ENCODE assay signal across 25 mouse cellular contexts in the genomic region with DNA sequence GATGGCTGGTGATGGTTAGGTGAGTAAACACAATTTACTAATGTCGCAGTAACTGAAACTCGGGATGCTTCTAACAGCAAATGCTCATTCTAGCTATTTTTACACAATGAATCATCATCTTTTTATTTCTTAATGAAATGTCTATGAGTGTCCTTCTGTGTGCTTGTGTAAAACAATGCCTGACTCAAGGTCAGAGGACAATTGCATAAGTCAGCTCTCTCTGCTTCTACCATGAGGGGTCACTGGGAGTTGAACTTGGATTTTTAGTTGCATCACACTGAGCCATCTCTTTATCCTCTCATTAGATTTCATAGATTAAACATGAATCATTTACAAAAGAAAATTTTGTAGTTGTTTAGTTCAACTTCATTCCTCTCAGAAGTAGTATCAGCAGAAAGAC.
A peak's percentile ranks its signal among the peaks of the same experiment; 100 is the strongest.
DNase-seq lines count a peak whose midpoint lies in the region; ATAC-seq and TF ChIP-seq lines count a peak whose summit lies in the region.
"Had no signal": no experiment of that assay in that cellular context is flagged by ENCODE, and none has a peak within 500 bp of the region (broad histone marks: within the 10 kb centered on the region; RNA-seq: fewer than 3 reads in every experiment).

No protein-coding gene starts in this region.

- H3K79me2 ChIP-seq in myocyte (ENCODE audit: control insufficient read depth, insufficient read depth) = no peaks in the 10 kb centered on the region

- WGBS in midbrain, embryonic 14.5 days = 97% methylated on average over 2 of the region's 2 CpGs
- WGBS in forebrain, embryonic 12.5 days = 91% methylated on average over 2 of the region's 2 CpGs

- no peak overlapping the region for H3K4me3 ChIP-seq in myocyte
- H3K4me3 ChIP-seq in midbrain, embryonic 14.5 days (replicated peaks; ENCODE audit: low read depth, low read length) = no peak overlapping the region
- no peak overlapping the region for H3K4me3 ChIP-seq in forebrain, embryonic 12.5 days (replicated peaks)
- H3K4me3 ChIP-seq: embryonic facial prominence, embryonic 10.5 days; embryonic facial prominence, embryonic 13.5 days; erythroblast, embryonic 14.5 days; forebrain, embryonic 13.5 days; hindbrain, embryonic 12.5 days; hindbrain, embryonic 15.5 days had no signal

- ATAC-seq in midbrain, embryonic 14.5 days (ENCODE audit: low FRiP score, low TSS enrichment) = no peak
- no peak for ATAC-seq in forebrain, embryonic 12.5 days (ENCODE audit: low FRiP score)
- ATAC-seq: CD4-positive, CD25-positive, alpha-beta regulatory T cell, adult 4 months; forebrain, embryonic 13.5 days; forebrain, embryonic 16.5 days; intestine, postnatal 0 days; Patski had no signal

- TF ChIP-seq POLR2A in myocyte (IDR thresholded peaks at IDR 0.05; ENCODE audit: insufficient read length, low read depth) = no peak

- no peak overlapping the region for H3K27ac ChIP-seq in midbrain, embryonic 14.5 days (replicated peaks; ENCODE audit: low read depth, low read length)
- no peak overlapping the region for H3K27ac ChIP-seq in forebrain, embryonic 12.5 days
- H3K27ac ChIP-seq: embryonic facial prominence, embryonic 10.5 days; embryonic facial prominence, embryonic 13.5 days; forebrain, embryonic 13.5 days; hindbrain, embryonic 12.5 days; hindbrain, embryonic 15.5 days had no signal

- DNase-seq in adrenal gland, adult 2 months = peak; percentile 36
- DNase-seq in adrenal gland, postnatal 4 days (ENCODE audit: low spot score in 2 of 2) = no peak
- peak; percentile 28 for DNase-seq in 3T3-L1 (ENCODE audit: low read depth, low spot score)
- DNase-seq in NIH3T3 (ENCODE audit: low read depth) = peak; percentile 22
- DNase-seq in midbrain, embryonic 14.5 days = no peak
- DNase-seq: cerebellum, adult 11-12 months; cerebellum, adult 8-10 months; cerebellum, postnatal 10 days; cerebellum, postnatal 36 days; embryo, embryonic 11 days; gastrocnemius, postnatal 10 days; gastrocnemius, postnatal 36 days had no signal

- H3K4me1 ChIP-seq in midbrain, embryonic 14.5 days (ENCODE audit: control insufficient read depth, insufficient read depth, low read length) = no peaks in the 10 kb centered on the region
- no peaks in the 10 kb centered on the region for H3K4me1 ChIP-seq in forebrain, embryonic 12.5 days
- H3K4me1 ChIP-seq: embryonic facial prominence, embryonic 10.5 days; embryonic facial prominence, embryonic 13.5 days; forebrain, embryonic 13.5 days; hindbrain, embryonic 12.5 days; hindbrain, embryonic 15.5 days had no signal

- no peaks in the 10 kb centered on the region for H3K36me3 ChIP-seq in myocyte (ENCODE audit: control insufficient read depth, insufficient read depth)
- H3K36me3 ChIP-seq in midbrain, embryonic 14.5 days (ENCODE audit: control insufficient read depth, insufficient read depth, low read length) = no peaks in the 10 kb centered on the region
- H3K36me3 ChIP-seq in forebrain, embryonic 12.5 days (replicated peaks) = no peaks in the 10 kb centered on the region
- H3K36me3 ChIP-seq: embryonic facial prominence, embryonic 10.5 days; embryonic facial prominence, embryonic 13.5 days; hindbrain, embryonic 12.5 days; hindbrain, embryonic 15.5 days had no signal

- H3K9ac ChIP-seq in midbrain, embryonic 14.5 days (replicated peaks; ENCODE audit: low read length) = no peak overlapping the region
- H3K9ac ChIP-seq in forebrain, embryonic 12.5 days = no peak overlapping the region
- H3K9ac ChIP-seq: embryonic facial prominence, embryonic 13.5 days; forebrain, embryonic 13.5 days; hindbrain, embryonic 12.5 days; hindbrain, embryonic 15.5 days had no signal

- no peak overlapping the region for H3ac ChIP-seq in myocyte (ENCODE audit: control insufficient read depth, insufficient read length)

- no peaks in the 10 kb centered on the region for H3K27me3 ChIP-seq in myocyte (ENCODE audit: control insufficient read depth, insufficient read depth, insufficient read length)
- H3K27me3 ChIP-seq in midbrain, embryonic 14.5 days (ENCODE audit: control insufficient read depth, insufficient read depth, low read length) = no peaks in the 10 kb centered on the region
- no peaks in the 10 kb centered on the region for H3K27me3 ChIP-seq in forebrain, embryonic 12.5 days
- H3K27me3 ChIP-seq: embryonic facial prominence, embryonic 13.5 days; forebrain, embryonic 13.5 days; hindbrain, embryonic 12.5 days; hindbrain, embryonic 15.5 days; Patski had no signal

- H3K4me2 ChIP-seq in myocyte (ENCODE audit: low read depth) = peak overlapping the region; percentile 25
- H3K4me2 ChIP-seq in midbrain, embryonic 14.5 days (ENCODE audit: low read length) = no peak overlapping the region
- H3K4me2 ChIP-seq in forebrain, embryonic 12.5 days = no peak overlapping the region
- H3K4me2 ChIP-seq: embryonic facial prominence, embryonic 13.5 days; forebrain, embryonic 13.5 days; heart, embryonic 11.5 days; hindbrain, embryonic 12.5 days; hindbrain, embryonic 15.5 days had no signal

- H3K9me3 ChIP-seq in midbrain, embryonic 14.5 days (ENCODE audit: control insufficient read depth, low read length) = no peaks in the 10 kb centered on the region
- no peaks in the 10 kb centered on the region for H3K9me3 ChIP-seq in forebrain, embryonic 12.5 days
- H3K9me3 ChIP-seq: embryonic facial prominence, embryonic 10.5 days; embryonic facial prominence, embryonic 13.5 days; forebrain, embryonic 13.5 days; hindbrain, embryonic 12.5 days; hindbrain, embryonic 15.5 days had no signal

TF ChIP-seq in myocyte, 11 proteins besides CTCF, POLR2A, EP300 and RAD21:
- TF ChIP-seq TCF12 (IDR thresholded peaks at IDR 0.05; ENCODE audit: insufficient read depth, poor library complexity, severe bottlenecking) = no peak
- no peak for TF ChIP-seq TCF3 (IDR thresholded peaks at IDR 0.05; ENCODE audit: insufficient read length, low read depth)
- peak; percentile 50; the same call in 1 of the 2 replicates for TF ChIP-seq CEBPB (IDR thresholded peaks at IDR 0.05; ENCODE audit: insufficient read depth, poor library complexity, severe bottlenecking)
- no peak for TF ChIP-seq E2F4 (IDR thresholded peaks at IDR 0.05; ENCODE audit: insufficient read depth)

Comparison
In these comparisons a context has a peak if more than half of its experiments do, and no peak if none do; other contexts are left out.
1. DNase-seq: peak in adrenal gland, adult 2 months (single experiment), 3T3-L1 (single experiment) and NIH3T3 (single experiment); none in adrenal gland, postnatal 4 days (0 of 2) and midbrain, embryonic 14.5 days (single experiment).